Mouse (Mus musculus): Measurements from ENCODE around the gene Avpr1b. TPM values are rescaled to one million over a fixed set of nuclear protein-coding genes. Genes with fewer than 3 reads are reported as not detected.

Gene Avpr1b
- 0.04 and 0.08 TPM in 2 replicates for total RNA-seq (2012; rRNA removed)
- total RNA-seq (2014; rRNA removed): not detected in 2 replicates
- not detected in 2 replicates for polyA plus RNA-seq (2012; ENCODE audit: insufficient read length, low read depth)

- dilution Hi-C loops (cut with MboI; ENCODE audit: extremely low pct_ligation_motif_present, extremely low pct_unique_long_range_greater_than_20kb, low sequenced_read_pairs): no loop called here
Observed at GRCm38 (mm10) chr1:131598905-131599304, at the start of gene Avpr1b. Avpr1b (plus strand) TSS chr1:131599239.

GRCm38 (mm10) chr1:131551956-131552355 is 47.1 kb upstream of the Avpr1b start:
- no peak for DNase-seq (ENCODE audit: extremely low read depth)
- Histone ChIP-seq H3K4me3 (replicated peaks in 1 of 3; ENCODE audit: low read depth in 2 of 3, low read length in 2 of 3, poor library complexity in 1 of 3) (no peak overlapping the region), H3K9ac (ENCODE audit: insufficient read depth, low read depth) (no peak overlapping the region), H3K27ac (ENCODE audit: insufficient read depth, low read depth) (no peak overlapping the region), H3K79me2 (replicated peaks; ENCODE audit: control insufficient read depth, extremely low read depth, insufficient read depth, poor library complexity, severe bottlenecking) (no peaks in the 10 kb centered on the region), H3K9me3 (replicated peaks; ENCODE audit: low read length) (peaks cover 6% of the 10 kb centered on the region), H3K36me3 (replicated peaks in 1 of 2; ENCODE audit: control insufficient read depth in 1 of 2, insufficient read depth in 1 of 2, low read length in 1 of 2) (no peaks in the 10 kb centered on the region), H3K27me3 (replicated peaks) (no peaks in the 10 kb centered on the region), H3K4me2 (ENCODE audit: insufficient read depth, low read depth, poor library complexity, severe bottlenecking) (no peak overlapping the region), H3K4me1 (ENCODE audit: control insufficient read depth in 1 of 2, insufficient read depth in 2 of 2) (peaks cover 2 to 23% of the 10 kb centered on the region in 2 experiments; a peak in 3 of 4 replicates)
- in situ Hi-C loops (cut with MboI; ENCODE audit: low pct_ligation_motif_present, low pct_unique_long_range_greater_than_20kb, low sequenced_read_pairs): loop anchor here (5.0 kb wide), 1 partner anchor 265 kb away; no protein-coding TSS in a partner anchor
- dilution Hi-C loops (cut with MboI; ENCODE audit: extremely low pct_ligation_motif_present, extremely low pct_unique_long_range_greater_than_20kb, low sequenced_read_pairs): no loop called here
- no peak for TF ChIP-seq SIN3A (IDR thresholded peaks at IDR 0.05; ENCODE audit: low read length)
- TF ChIP-seq CHD2 (IDR thresholded peaks at IDR 0.05; ENCODE audit: low read length): no peak
- TF ChIP-seq USF2 (conservative IDR thresholded peaks at IDR 0.05; ENCODE audit: low read depth, low read length): no peak
- TF ChIP-seq RAD21 (IDR thresholded peaks at IDR 0.05; ENCODE audit: low read depth, low read length): no peak
- TF ChIP-seq NRF1 (IDR thresholded peaks at IDR 0.05; ENCODE audit: low read depth, low read length): no peak
- no peak for TF ChIP-seq ETS1 (conservative IDR thresholded peaks at IDR 0.05; ENCODE audit: low read depth, low read length)
- no peak for TF ChIP-seq TCF12 (IDR thresholded peaks at IDR 0.05; ENCODE audit: low read depth, low read length)
- no peak for TF ChIP-seq ZNF384 (IDR thresholded peaks at IDR 0.05; ENCODE audit: low read depth, low read length)
- TF ChIP-seq ZMIZ1 (IDR thresholded peaks at IDR 0.05; ENCODE audit: low read depth, low read length): no peak
- no peak for TF ChIP-seq POLR2AphosphoS2 (IDR thresholded peaks at IDR 0.05; ENCODE audit: low read depth, low read length)
- TF ChIP-seq JUND (conservative IDR thresholded peaks at IDR 0.05; ENCODE audit: low read depth, low read length): no peak
- TF ChIP-seq MAZ (IDR thresholded peaks at IDR 0.05; ENCODE audit: low read depth, low read length): no peak
- TF ChIP-seq BHLHE40 (IDR thresholded peaks at IDR 0.05; ENCODE audit: low read depth, low read length): no peak
- TF ChIP-seq NELFE (IDR thresholded peaks at IDR 0.05; ENCODE audit: low read depth, low read length): no peak
- no peak for TF ChIP-seq ZC3H11A (IDR thresholded peaks at IDR 0.05; ENCODE audit: low read depth, low read length)
- TF ChIP-seq MXI1 (IDR thresholded peaks at IDR 0.05; ENCODE audit: low read depth, low read length): no peak
- TF ChIP-seq EP300 (IDR thresholded peaks at IDR 0.05; ENCODE audit: low read length): no peak
- no peak for TF ChIP-seq MEF2A (IDR thresholded peaks at IDR 0.05; ENCODE audit: borderline replicate concordance, low read depth, low read length)
- no peak for TF ChIP-seq MAX (IDR thresholded peaks at IDR 0.05; ENCODE audit: low read length)
- TF ChIP-seq GABPA (IDR thresholded peaks at IDR 0.05; ENCODE audit: insufficient replicate concordance, low read depth, low read length): no peak

More at GRCm38 (mm10) chr1:131598905-131599304, at the start of gene Avpr1b:
- Histone ChIP-seq H3K79me2 (replicated peaks; ENCODE audit: control insufficient read depth, extremely low read depth, insufficient read depth, poor library complexity, severe bottlenecking) (no peaks in the 10 kb centered on the region), H3K27me3 (replicated peaks) (peaks cover 4% of the 10 kb centered on the region), H3K27ac (ENCODE audit: insufficient read depth, low read depth) (no peak within 1 kb of the TSS), H3K9me3 (replicated peaks; ENCODE audit: low read length) (no peaks in the 10 kb centered on the region), H3K36me3 (replicated peaks in 1 of 2; ENCODE audit: control insufficient read depth in 1 of 2, insufficient read depth in 1 of 2, low read length in 1 of 2) (no peaks in the 10 kb centered on the region), H3K4me1 (ENCODE audit: control insufficient read depth in 1 of 2, insufficient read depth in 2 of 2) (peaks cover 7% of the 10 kb centered on the region in 2 experiments; a peak in 2 of 4 replicates), H3K4me3 (replicated peaks in 1 of 3; ENCODE audit: low read depth in 2 of 3, low read length in 2 of 3, poor library complexity in 1 of 3) (no peak within 1 kb of the TSS), H3K9ac (ENCODE audit: insufficient read depth, low read depth) (no peak within 1 kb of the TSS), H3K4me2 (ENCODE audit: insufficient read depth, low read depth, poor library complexity, severe bottlenecking) (no peak within 1 kb of the TSS)
- DNase-seq (ENCODE audit: extremely low read depth): no peak
- in situ Hi-C loops (cut with MboI; ENCODE audit: low pct_ligation_motif_present, low pct_unique_long_range_greater_than_20kb, low sequenced_read_pairs): no loop called here
- no peak for TF ChIP-seq TCF12 (IDR thresholded peaks at IDR 0.05; ENCODE audit: low read depth, low read length)
- no peak for TF ChIP-seq CHD1 (IDR thresholded peaks at IDR 0.05; ENCODE audit: low read depth, low read length)
- TF ChIP-seq USF2 (conservative IDR thresholded peaks at IDR 0.05; ENCODE audit: low read depth, low read length): no peak
- no peak for TF ChIP-seq CHD2 (IDR thresholded peaks at IDR 0.05; ENCODE audit: low read length)
- no peak for TF ChIP-seq PAX5 (IDR thresholded peaks at IDR 0.05; ENCODE audit: low read length)
- no peak for TF ChIP-seq JUN (IDR thresholded peaks at IDR 0.05; ENCODE audit: insufficient read depth, low read depth, low read length)
- no peak for TF ChIP-seq MAFK (IDR thresholded peaks at IDR 0.05; ENCODE audit: insufficient replicate concordance, low read length)
- TF ChIP-seq JUND (conservative IDR thresholded peaks at IDR 0.05; ENCODE audit: low read depth, low read length): no peak
- TF ChIP-seq SIN3A (IDR thresholded peaks at IDR 0.05; ENCODE audit: low read length): no peak
- no peak for TF ChIP-seq TBP (conservative IDR thresholded peaks at IDR 0.05; ENCODE audit: low read depth, low read length)
- TF ChIP-seq ZMIZ1 (IDR thresholded peaks at IDR 0.05; ENCODE audit: low read depth, low read length): no peak
- TF ChIP-seq UBTF (IDR thresholded peaks at IDR 0.05; ENCODE audit: low read depth, low read length): no peak
- no peak for TF ChIP-seq MAZ (IDR thresholded peaks at IDR 0.05; ENCODE audit: low read depth, low read length)
- no peak for TF ChIP-seq USF1 (IDR thresholded peaks at IDR 0.05; ENCODE audit: low read depth, low read length)
- no peak for TF ChIP-seq POLR2AphosphoS2 (IDR thresholded peaks at IDR 0.05; ENCODE audit: low read depth, low read length)
- TF ChIP-seq NELFE (IDR thresholded peaks at IDR 0.05; ENCODE audit: low read depth, low read length): no peak
- TF ChIP-seq MAX (IDR thresholded peaks at IDR 0.05; ENCODE audit: low read length): no peak

Measured in CH12.LX (cell line).